Mouse (Mus musculus) stomach, postnatal 0 days (tissue): ENCODE data around the gene Timm13. TPM values are rescaled to one million over a fixed set of nuclear protein-coding genes. Genes with fewer than 3 reads are reported as not detected.
A peak's percentile ranks its signal among the peaks of the same experiment; 100 is the strongest.

Source experiments
- ATAC-seq: fragments of 200-750 bp; cut with Nextera tagmentation; 2 replicates; pipeline ENCODE4 v1.8.0; 2017; ENCODE audit not compliant: low FRiP score, low TSS enrichment
- DNase-seq: peaks from one replicate; pipeline ENCODE4 v3.0.0-alpha.2; 2016; ENCODE audit warnings: low spot score
- H3K27ac ChIP-seq: fragments of 300-500 bp; sonication (generic); replicated peaks from 2 replicates; pipeline ENCODE4 v1.5.1; 2014; ENCODE audit warnings: mild to moderate bottlenecking, control low read depth
- H3K27me3 ChIP-seq: fragments of 300-500 bp; sonication (generic); 2 replicates; pipeline ENCODE4 v1.6.1; 2014; ENCODE audit warnings: low read length; ENCODE audit not compliant: control insufficient read depth, insufficient read depth
- H3K36me3 ChIP-seq: fragments of 300-500 bp; sonication (generic); 2 replicates; pipeline ENCODE4 v1.6.1; 2014; ENCODE audit warnings: low read length, mixed read lengths; ENCODE audit not compliant: control insufficient read depth, insufficient read depth
- H3K4me1 ChIP-seq: fragments of 300-500 bp; sonication (generic); replicated peaks from 2 replicates; pipeline ENCODE4 v1.6.1; 2014; ENCODE audit warnings: antibody characterized with exemption; ENCODE audit not compliant: control insufficient read depth, insufficient read depth
- H3K4me2 ChIP-seq: fragments of 300-500 bp; sonication (generic); replicated peaks from 2 replicates; pipeline ENCODE4 v1.6.1; 2014; ENCODE audit warnings: low read depth, mild to moderate bottlenecking, control low read depth, moderate library complexity
- H3K4me3 ChIP-seq: fragments of 300-500 bp; sonication (generic); 2 replicates; pipeline ENCODE4 v1.5.1; 2014; ENCODE audit warnings: low read depth, low read length, control low read depth
- H3K9ac ChIP-seq: fragments of 300-500 bp; sonication (generic); 2 replicates; pipeline ENCODE4 v1.6.1; 2014; ENCODE audit warnings: mild to moderate bottlenecking, low read length, control low read depth, mixed read lengths
- H3K9me3 ChIP-seq: fragments of 300-500 bp; sonication (generic); 2 replicates; pipeline ENCODE4 v1.6.1; 2016; ENCODE audit warnings: low read length; ENCODE audit not compliant: control insufficient read depth
- CTCF ChIP-seq: IDR thresholded peaks from 2 replicates; pipeline ENCODE4 v1.5.1; 2016; ENCODE audit warnings: antibody characterized with exemption, low read depth, mild to moderate bottlenecking, moderate library complexity
- EP300 ChIP-seq: optimal IDR thresholded peaks from 2 replicates; pipeline ENCODE3; 2016; ENCODE audit warnings: antibody characterized with exemption
- WGBS: fragments of 180-500 bp; shearing (Covaris S2); extraction: QIAGEN DNeasy Blood & Tissue Kit; methylation state at CpG from one replicate; pipeline ENCODE4 v1.1.7; 2014; 5-methylcytosine and 5-hydroxymethylcytosine counted together
- polyA plus RNA-seq: library from polyadenylated mRNA; unstranded; fragments of >200 nt; fragmentation: Nextera tagmentation; extraction: Ambion mirVana; gene quantifications from 2 replicates; pipeline ENCODE4 v1.2.1, GENCODE M21; 2015

Timm13 gene
- polyA plus RNA-seq, 1 experiment from 2014 or later = 304 TPM

- H3K9ac ChIP-seq = no peak overlapping the region
- H3K4me1 ChIP-seq = peaks cover 2% of the 10 kb centered on the region; the same call in 1 of the 2 replicates
- ATAC-seq (no peak), DNase-seq (no peak)
- H3K9me3 ChIP-seq = no peaks in the 10 kb centered on the region
- no peaks in the 10 kb centered on the region for H3K27me3 ChIP-seq
- no peak for TF ChIP-seq CTCF
- TF ChIP-seq EP300 = no peak
- H3K27ac ChIP-seq = no peak overlapping the region
- WGBS = 62% methylated on average over 8 of the region's 8 CpGs
- no peak overlapping the region for H3K4me2 ChIP-seq
- H3K36me3 ChIP-seq = 0 out of 2 replicates have a peak, but pooled peaks cover 7% of the 10 kb centered on the region
- no peak overlapping the region for H3K4me3 ChIP-seq
These were observed 43.4 kb downstream of the Timm13 start for GRCm38 (mm10) chr10:80857386-80857785.

GRCm38 (mm10) chr10:80856908-80857307 lies 43.9 kb downstream of the Timm13 start:
- H3K9ac ChIP-seq = no peak overlapping the region
- H3K36me3 ChIP-seq = 0 out of 2 replicates have a peak, but pooled peaks cover 3% of the 10 kb centered on the region
- TF ChIP-seq CTCF = no peak
- TF ChIP-seq EP300 = no peak
- H3K4me1 ChIP-seq = peaks cover 2% of the 10 kb centered on the region; the same call in 1 of the 2 replicates
- no peak for DNase-seq
- H3K4me2 ChIP-seq = no peak overlapping the region
- ATAC-seq = no peak
- H3K4me3 ChIP-seq = no peak overlapping the region
- no peaks in the 10 kb centered on the region for H3K27me3 ChIP-seq
- H3K9me3 ChIP-seq = no peaks in the 10 kb centered on the region
- no peak overlapping the region for H3K27ac ChIP-seq
- 64% methylated on average over 5 of the region's 5 CpGs for WGBS

GRCm38 (mm10) chr10:80856267-80856666 lies 44.5 kb downstream of the Timm13 start:
- TF ChIP-seq CTCF = peak; percentile 42
- no peak for TF ChIP-seq EP300
- Histone ChIP-seq H3K4me3 (no peak overlapping the region; the same call in 1 of the 2 replicates), H3K36me3 (no peaks in the 10 kb centered on the region), H3K9me3 (no peaks in the 10 kb centered on the region), H3K27me3 (no peaks in the 10 kb centered on the region), H3K9ac (no peak overlapping the region; the same call in 1 of the 2 replicates), H3K4me2 (peak overlapping the region; percentile 100; the same call in 1 of the 2 replicates), H3K27ac (no peak overlapping the region), H3K4me1 (peaks cover 2% of the 10 kb centered on the region; the same call in 1 of the 2 replicates)
- DNase-seq (no peak), ATAC-seq (no peak)
- WGBS = 74% methylated on average over 3 of the region's 3 CpGs

- Histone ChIP-seq H3K4me1 (peaks cover 2% of the 10 kb centered on the region; the same call in 1 of the 2 replicates), H3K27ac (no peak overlapping the region), H3K9ac (peak overlapping the region; percentile 85), H3K4me3 (peak overlapping the region; percentile 86), H3K4me2 (peak overlapping the region; percentile 100), H3K27me3 (no peaks in the 10 kb centered on the region), H3K36me3 (no peaks in the 10 kb centered on the region), H3K9me3 (no peaks in the 10 kb centered on the region)
- TF ChIP-seq EP300 = no peak
- TF ChIP-seq CTCF = no peak
- WGBS = 16% methylated on average over 11 of the region's 11 CpGs
- DNase-seq (no peak), ATAC-seq (no peak; the same call in 1 of the 2 replicates)
These were observed 45.1 kb downstream of the Timm13 start for GRCm38 (mm10) chr10:80855749-80856073.

GRCm38 (mm10) chr10:80854913-80855748 lies 45.6 kb downstream of the Timm13 start, which contains the start of the genes Lsm7 and Sppl2b:
Gene Lsm7, minus strand, starts transcription at chr10:80855209.
Gene Sppl2b, plus strand, starts transcription at chr10:80855275.
- Histone ChIP-seq H3K27me3 (no peaks in the 10 kb centered on the region), H3K4me2 (peak within 1 kb of the TSS; percentile 100), H3K4me1 (peaks cover 2% of the 10 kb centered on the region; the same call in 1 of the 2 replicates), H3K9ac (peak within 1 kb of the TSS; percentile 85), H3K9me3 (no peaks in the 10 kb centered on the region), H3K27ac (no peak within 1 kb of the TSS; the same call in 1 of the 2 replicates), H3K4me3 (peak within 1 kb of the TSS; percentile 86), H3K36me3 (no peaks in the 10 kb centered on the region)
- DNase-seq (peak; percentile 96), ATAC-seq (peak; percentile 76)
- TF ChIP-seq EP300 = no peak
- no peak for TF ChIP-seq CTCF
- WGBS = under 1% methylated on average over 81 of the region's 81 CpGs

Other genes starting within 250 kb of the Timm13 start
- gene Btbd2, start 243.9 kb downstream of the Timm13 start, polyA plus RNA-seq = 28.3 and 30.0 TPM in 2 replicates
- gene Mknk2, start 222.9 kb downstream of the Timm13 start, polyA plus RNA-seq = 55.2 and 61.7 TPM in 2 replicates
- gene Mob3a, start 199.0 kb downstream of the Timm13 start, polyA plus RNA-seq = 22.9 and 23.9 TPM in 2 replicates
- 14.8 and 18.0 TPM in 2 replicates for gene Izumo4, start 198.8 kb downstream of the Timm13 start, polyA plus RNA-seq
- 38.7 and 42.7 TPM in 2 replicates for gene Ap3d1, start 158.7 kb downstream of the Timm13 start, polyA plus RNA-seq
- gene Dot1l, start 145.8 kb downstream of the Timm13 start, polyA plus RNA-seq = 5.4 and 6.2 TPM in 2 replicates
- gene Sf3a2, start 102.8 kb downstream of the Timm13 start, polyA plus RNA-seq = 27.7 and 31.8 TPM in 2 replicates
- 62.0 and 65.8 TPM in 2 replicates for gene Plekhj1, start 102.3 kb downstream of the Timm13 start, polyA plus RNA-seq
- 6.8 and 6.9 TPM in 2 replicates for gene Amh, start 95.7 kb downstream of the Timm13 start, polyA plus RNA-seq
- gene Jsrp1, start 87.5 kb downstream of the Timm13 start, polyA plus RNA-seq = 0.86 and 0.96 TPM in 2 replicates
- 1,070 and 1,103 TPM in 2 replicates for gene Oaz1, start 74.3 kb downstream of the Timm13 start, polyA plus RNA-seq
- gene Lingo3, start 56.9 kb downstream of the Timm13 start, polyA plus RNA-seq = 0.12 and 0.17 TPM in 2 replicates
- gene Lsm7, start 45.8 kb downstream of the Timm13 start, polyA plus RNA-seq = 176 and 180 TPM in 2 replicates
- 17.7 and 23.0 TPM in 2 replicates for gene Sppl2b, start 45.7 kb downstream of the Timm13 start, polyA plus RNA-seq
- gene Tmprss9, start 29.1 kb downstream of the Timm13 start, polyA plus RNA-seq = 2.0 and 2.2 TPM in 2 replicates
- gene Lmnb2, start 17.3 kb upstream of the Timm13 start, polyA plus RNA-seq = 12.0 and 12.4 TPM in 2 replicates
- gene Gadd45b, start 29.1 kb upstream of the Timm13 start, polyA plus RNA-seq = 59.5 and 62.2 TPM in 2 replicates
- gene Gng7, start 114.0 kb upstream of the Timm13 start, polyA plus RNA-seq = 1.3 and 1.8 TPM in 2 replicates
- 0.40 and 0.42 TPM in 2 replicates for gene Diras1, start 124.7 kb upstream of the Timm13 start, polyA plus RNA-seq
- gene Slc39a3, start 136.5 kb upstream of the Timm13 start, polyA plus RNA-seq = 11.0 and 11.1 TPM in 2 replicates
- gene Sgta, start 159.2 kb upstream of the Timm13 start, polyA plus RNA-seq = 93.7 and 98.7 TPM in 2 replicates
- 77.2 and 83.8 TPM in 2 replicates for gene Thop1, start 169.1 kb upstream of the Timm13 start, polyA plus RNA-seq
- gene Creb3l3, start 197.9 kb upstream of the Timm13 start, polyA plus RNA-seq = 9.3 and 10.4 TPM in 2 replicates
- gene Map2k2, start 204.9 kb upstream of the Timm13 start, polyA plus RNA-seq = 135 and 142 TPM in 2 replicates
- gene Zbtb7a, start 234.3 kb upstream of the Timm13 start, polyA plus RNA-seq = 87.5 and 94.1 TPM in 2 replicates